Mouse (Mus musculus) neural tube, embryonic 11.5 days (tissue): Measurements from ENCODE around the gene Mfrp. TPM values are rescaled to one million over a fixed set of nuclear protein-coding genes. Genes with fewer than 3 reads are reported as not detected.
A peak's percentile ranks its signal among the peaks of the same experiment; 100 is the strongest.

Experiments
- ATAC-seq: fragments of 200-750 bp; cut with Nextera tagmentation; 2 replicates; pipeline ENCODE4 v1.8.0; 2017; ENCODE audit warnings: moderate number of reproducible peaks, mild to moderate bottlenecking, moderate TSS enrichment, moderate library complexity; ENCODE audit not compliant: insufficient read depth, low FRiP score, low TSS enrichment
- DNase-seq: peaks from one replicate; pipeline ENCODE4 v3.0.0-alpha.2; 2015; ENCODE audit warnings: low spot score
- H3K27ac ChIP-seq: fragments of 300-500 bp; sonication (generic); 2 replicates; pipeline ENCODE4 v1.5.1; 2014; ENCODE audit warnings: low read depth, mild to moderate bottlenecking, low read length
- H3K27me3 ChIP-seq: fragments of 300-500 bp; sonication (generic); 2 replicates; pipeline ENCODE4 v1.6.1; 2014; ENCODE audit warnings: mild to moderate bottlenecking, low read length, mixed read lengths; ENCODE audit not compliant: control insufficient read depth, insufficient read depth
- H3K36me3 ChIP-seq: fragments of 300-500 bp; sonication (generic); 2 replicates; pipeline ENCODE4 v1.6.1; 2014; ENCODE audit warnings: mild to moderate bottlenecking, low read length, moderate library complexity, mixed read lengths; ENCODE audit not compliant: control insufficient read depth, insufficient read depth
- H3K4me1 ChIP-seq: fragments of 300-500 bp; sonication (generic); 2 replicates; pipeline ENCODE4 v1.6.1; 2014; ENCODE audit warnings: low read length, mixed read lengths; ENCODE audit not compliant: control insufficient read depth, insufficient read depth
- H3K4me2 ChIP-seq: fragments of 300-500 bp; sonication (generic); 2 replicates; pipeline ENCODE4 v1.6.1; 2014; ENCODE audit warnings: low read depth, mild to moderate bottlenecking, moderate library complexity
- H3K4me3 ChIP-seq: fragments of 300-500 bp; sonication (generic); 2 replicates; pipeline ENCODE4 v1.5.1; 2014; ENCODE audit warnings: low read depth, low read length
- H3K9ac ChIP-seq: fragments of 300-500 bp; sonication (generic); 2 replicates; pipeline ENCODE4 v1.6.1; 2014; ENCODE audit warnings: mild to moderate bottlenecking, low read length
- H3K9me3 ChIP-seq: fragments of 300-500 bp; sonication (generic); 2 replicates; pipeline ENCODE4 v1.6.1; 2016; ENCODE audit warnings: low read length; ENCODE audit not compliant: control insufficient read depth
- WGBS: fragments of 180-500 bp; shearing (Covaris S2); extraction: QIAGEN DNeasy Blood & Tissue Kit; methylation state at CpG from one replicate; pipeline ENCODE4 v1.1.7; 2014; 5-methylcytosine and 5-hydroxymethylcytosine counted together
- polyA plus RNA-seq: library from polyadenylated mRNA; unstranded; fragments of >200 nt; fragmentation: Nextera tagmentation; extraction: Ambion mirVana; gene quantifications from 2 replicates; pipeline ENCODE4 v1.2.1, GENCODE M21; 2014

The Mfrp gene
- polyA plus RNA-seq, 1 experiment from 2014 or later, result 0.21 TPM

GRCm38 (mm10) chr9:44076764-44077120 is 24.8 kb upstream of the Mfrp start:
- Histone ChIP-seq H3K4me3 (no peak overlapping the region), H3K4me1 (peaks cover 13% of the 10 kb centered on the region), H3K4me2 (no peak overlapping the region), H3K36me3 (no peaks in the 10 kb centered on the region), H3K27ac (no peak overlapping the region), H3K27me3 (no peaks in the 10 kb centered on the region), H3K9me3 (no peaks in the 10 kb centered on the region), H3K9ac (no peak overlapping the region)
- ATAC-seq, result no peak
- DNase-seq, result peak; percentile 74
- 16% methylated on average over 5 of the region's 5 CpGs for WGBS

GRCm38 (mm10) chr9:44077266-44077910 is 24.1 kb upstream of the Mfrp start:
- ATAC-seq, result no peak
- WGBS, result 82% methylated on average over 11 of the region's 11 CpGs
- Histone ChIP-seq H3K4me3 (no peak overlapping the region), H3K9ac (no peak overlapping the region), H3K4me2 (no peak overlapping the region), H3K27ac (no peak overlapping the region), H3K36me3 (no peaks in the 10 kb centered on the region), H3K27me3 (no peaks in the 10 kb centered on the region), H3K4me1 (peaks cover 7% of the 10 kb centered on the region), H3K9me3 (no peaks in the 10 kb centered on the region)
- DNase-seq, result no peak

DNA sequence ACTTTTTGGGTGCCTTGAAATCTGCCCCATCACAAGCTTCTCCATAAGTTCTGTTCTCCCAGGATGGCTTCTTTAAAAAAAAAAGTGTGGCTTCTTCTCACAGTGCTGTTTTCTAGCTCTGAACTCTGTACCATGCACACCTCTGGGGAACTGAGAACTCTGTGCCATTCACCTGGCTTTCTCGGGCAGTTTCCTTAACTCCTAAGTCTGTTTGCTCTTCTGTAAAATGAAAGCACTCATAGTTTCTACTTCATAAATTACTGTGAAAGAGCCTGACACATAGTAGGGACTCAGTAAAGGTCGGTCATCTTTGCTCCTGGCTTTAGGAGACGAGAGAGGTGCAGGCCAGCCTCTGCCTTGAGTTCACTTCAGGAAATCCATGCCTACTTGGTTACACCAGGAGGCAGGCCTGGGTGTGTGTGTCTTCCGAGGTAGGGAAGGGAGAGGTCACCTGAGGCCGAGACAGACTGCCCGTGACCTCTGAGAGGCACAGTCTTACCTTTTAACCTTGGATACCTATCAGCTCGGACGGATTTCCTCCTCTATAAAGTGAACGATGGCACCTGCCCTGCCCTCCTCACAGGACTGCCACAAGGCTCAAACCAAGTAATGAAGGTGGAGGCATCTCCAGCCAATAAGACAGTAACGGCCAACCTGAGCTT is 23.3 kb upstream of the Mfrp start:
- H3K4me2 ChIP-seq, result no peak overlapping the region
- H3K4me3 ChIP-seq, result no peak overlapping the region
- H3K9ac ChIP-seq, result no peak overlapping the region
- ATAC-seq (no peak), DNase-seq (no peak)
- no peaks in the 10 kb centered on the region for H3K9me3 ChIP-seq
- WGBS, result 83% methylated on average over 10 of the region's 10 CpGs
- no peaks in the 10 kb centered on the region for H3K36me3 ChIP-seq
- no peaks in the 10 kb centered on the region for H3K27me3 ChIP-seq
- no peak overlapping the region for H3K27ac ChIP-seq
- H3K4me1 ChIP-seq, result peaks cover 3% of the 10 kb centered on the region; the same call in 1 of the 2 replicates

GRCm38 (mm10) chr9:44078955-44079756 is 22.4 kb upstream of the Mfrp start:
- Histone ChIP-seq H3K27me3 (peaks cover 6% of the 10 kb centered on the region), H3K4me3 (no peak overlapping the region), H3K9me3 (no peaks in the 10 kb centered on the region), H3K9ac (no peak overlapping the region), H3K4me2 (no peak overlapping the region), H3K27ac (no peak overlapping the region), H3K4me1 (peaks cover 6% of the 10 kb centered on the region; the same call in 1 of the 2 replicates), H3K36me3 (no peaks in the 10 kb centered on the region)
- 54% methylated on average over 14 of the region's 16 CpGs for WGBS
- ATAC-seq, result no peak
- DNase-seq, result no peak

DNA sequence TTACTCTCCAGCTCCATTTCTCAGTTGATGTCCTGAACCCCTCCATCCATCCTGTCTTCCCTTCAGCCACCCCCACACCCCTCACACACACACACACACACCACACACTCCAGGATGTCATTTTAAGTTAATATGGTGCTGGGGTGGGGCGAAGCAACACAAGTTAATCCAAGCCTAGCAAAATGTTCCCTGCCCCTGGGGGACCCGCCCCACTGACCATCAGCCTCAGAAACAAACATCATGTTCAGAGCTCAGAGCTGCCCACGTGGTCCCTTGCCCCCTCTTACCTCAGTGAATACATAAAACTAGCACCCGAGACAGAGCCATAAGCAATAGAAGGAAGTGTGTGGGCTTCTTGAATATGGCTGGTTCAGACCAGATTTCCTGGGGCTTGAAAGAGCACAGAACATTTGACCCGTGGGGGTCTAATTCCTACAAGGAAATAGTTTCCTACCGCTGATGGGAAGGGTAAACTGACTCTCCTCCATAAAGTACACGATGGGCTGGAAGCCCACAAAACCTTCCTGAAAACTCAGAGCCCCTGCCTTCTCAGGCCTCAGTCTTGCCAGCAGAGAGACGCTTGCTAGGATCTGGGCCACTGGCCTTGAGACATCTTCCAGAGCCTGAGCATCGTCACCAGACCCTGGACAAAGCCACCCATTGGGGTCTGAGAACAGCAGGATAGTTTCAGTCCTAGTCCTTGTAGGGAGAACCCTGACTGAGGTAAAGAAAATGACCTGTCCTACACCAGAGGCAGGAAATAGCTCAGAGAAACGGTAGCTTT is 21.3 kb upstream of the Mfrp start:
- Histone ChIP-seq H3K4me3 (no peak overlapping the region), H3K36me3 (no peaks in the 10 kb centered on the region), H3K27me3 (peaks cover 6% of the 10 kb centered on the region), H3K9ac (no peak overlapping the region), H3K4me2 (no peak overlapping the region), H3K4me1 (peaks cover 12% of the 10 kb centered on the region), H3K27ac (no peak overlapping the region), H3K9me3 (no peaks in the 10 kb centered on the region)
- 71% methylated on average over 10 of the region's 10 CpGs for WGBS
- ATAC-seq (no peak), DNase-seq (no peak)

- peaks cover 14% of the 10 kb centered on the region for H3K4me1 ChIP-seq
- H3K4me3 ChIP-seq, result no peak overlapping the region
- no peak for DNase-seq
- H3K36me3 ChIP-seq, result no peaks in the 10 kb centered on the region
- no peak overlapping the region for H3K27ac ChIP-seq
- H3K27me3 ChIP-seq, result peaks cover 8% of the 10 kb centered on the region
- H3K4me2 ChIP-seq, result no peak overlapping the region
- H3K9me3 ChIP-seq, result no peaks in the 10 kb centered on the region
- ATAC-seq, result no peak
- H3K9ac ChIP-seq, result no peak overlapping the region
- WGBS, result 85% methylated on average over 5 of the region's 5 CpGs
These were observed 20.6 kb upstream of the Mfrp start for GRCm38 (mm10) chr9:44080953-44081352.

DNA sequence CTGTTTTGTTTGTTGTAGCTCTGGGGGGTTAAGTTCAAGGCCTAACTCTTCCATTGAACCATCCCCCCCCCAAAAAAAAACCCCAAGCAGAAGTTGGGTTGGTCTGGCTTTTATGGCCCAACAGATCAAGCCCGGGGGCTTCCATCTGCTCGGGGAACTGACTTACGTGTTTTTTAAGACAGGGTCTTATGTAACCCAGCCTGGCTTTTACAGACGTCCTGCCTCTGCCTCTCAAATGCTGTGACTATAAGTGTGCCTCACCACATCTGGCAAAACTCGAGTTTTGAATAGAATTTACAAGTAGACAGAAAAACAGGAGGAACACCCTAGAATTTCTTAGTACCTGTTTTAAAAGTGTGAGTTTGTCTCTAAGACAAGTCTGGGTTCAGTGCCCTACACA is 19.9 kb upstream of the Mfrp start:
- no peak overlapping the region for H3K27ac ChIP-seq
- no peak overlapping the region for H3K9ac ChIP-seq
- WGBS, result 71% methylated on average over 5 of the region's 5 CpGs
- peaks cover 14% of the 10 kb centered on the region for H3K4me1 ChIP-seq
- no peaks in the 10 kb centered on the region for H3K36me3 ChIP-seq
- H3K9me3 ChIP-seq, result no peaks in the 10 kb centered on the region
- H3K4me2 ChIP-seq, result no peak overlapping the region
- DNase-seq (no peak), ATAC-seq (no peak)
- peaks cover 10% of the 10 kb centered on the region for H3K27me3 ChIP-seq
- no peak overlapping the region for H3K4me3 ChIP-seq

- 91% methylated on average over 5 of the region's 5 CpGs for WGBS
- H3K27ac ChIP-seq, result no peak overlapping the region
- no peak overlapping the region for H3K4me3 ChIP-seq
- H3K9me3 ChIP-seq, result no peaks in the 10 kb centered on the region
- peaks cover 14% of the 10 kb centered on the region for H3K4me1 ChIP-seq
- no peak overlapping the region for H3K4me2 ChIP-seq
- peaks cover 13% of the 10 kb centered on the region for H3K27me3 ChIP-seq
- no peak for ATAC-seq
- DNase-seq, result no peak
- no peak overlapping the region for H3K9ac ChIP-seq
- H3K36me3 ChIP-seq, result no peaks in the 10 kb centered on the region
These were observed 19.3 kb upstream of the Mfrp start for GRCm38 (mm10) chr9:44082266-44082665.
